Mouse (Mus musculus) limb, embryonic 11.5 days (tissue): Measurements from ENCODE around the gene 4931414P19Rik. TPM values are rescaled to one million over a fixed set of nuclear protein-coding genes. Genes with fewer than 3 reads are reported as not detected.

Source experiments
- ATAC-seq: fragments of 200-750 bp; cut with Nextera tagmentation; 2 replicates; pipeline ENCODE4 v1.8.0; 2017; ENCODE audit warnings: low read depth; ENCODE audit not compliant: insufficient number of reproducible peaks, low FRiP score, low TSS enrichment
- DNase-seq: peaks from one replicate; pipeline ENCODE4 v3.0.0-alpha.2; 2015; ENCODE audit warnings: low spot score
- H3K27ac ChIP-seq: fragments of 300-500 bp; sonication (generic); replicated peaks from 2 replicates; pipeline ENCODE4 v1.5.1; 2014; ENCODE audit warnings: low read depth, mild to moderate bottlenecking, low read length
- H3K27me3 ChIP-seq: fragments of 300-500 bp; sonication (generic); 2 replicates; pipeline ENCODE4 v1.6.1; 2014; ENCODE audit warnings: mild to moderate bottlenecking, low read length, mixed read lengths; ENCODE audit not compliant: control insufficient read depth, insufficient read depth
- H3K36me3 ChIP-seq: fragments of 300-500 bp; sonication (generic); 2 replicates; pipeline ENCODE4 v1.6.1; 2014; ENCODE audit warnings: mild to moderate bottlenecking, low read length, moderate library complexity, mixed read lengths; ENCODE audit not compliant: control insufficient read depth, insufficient read depth
- H3K4me1 ChIP-seq: fragments of 300-500 bp; sonication (generic); 2 replicates; pipeline ENCODE4 v1.6.1; 2014; ENCODE audit warnings: low read length, mixed read lengths; ENCODE audit not compliant: control insufficient read depth, insufficient read depth
- H3K4me2 ChIP-seq: fragments of 300-500 bp; sonication (generic); 2 replicates; pipeline ENCODE4 v1.6.1; 2014; ENCODE audit warnings: low read depth, mild to moderate bottlenecking, moderate library complexity; ENCODE audit not compliant: severe bottlenecking
- H3K4me3 ChIP-seq: fragments of 300-500 bp; sonication (generic); 2 replicates; pipeline ENCODE4 v1.5.1; 2014; ENCODE audit warnings: low read depth, low read length
- H3K9ac ChIP-seq: fragments of 300-500 bp; sonication (generic); 2 replicates; pipeline ENCODE4 v1.6.1; 2014; ENCODE audit warnings: mild to moderate bottlenecking, low read length
- H3K9me3 ChIP-seq: fragments of 300-500 bp; sonication (generic); 2 replicates; pipeline ENCODE4 v1.6.1; 2016; ENCODE audit warnings: low read length; ENCODE audit not compliant: control insufficient read depth
- WGBS: fragments of 180-500 bp; shearing (Covaris S2); extraction: QIAGEN DNeasy Blood & Tissue Kit; methylation state at CpG from one replicate; pipeline ENCODE4 v1.1.7; 2014; 5-methylcytosine and 5-hydroxymethylcytosine counted together
- polyA plus RNA-seq: library from polyadenylated mRNA; unstranded; fragments of >200 nt; fragmentation: Nextera tagmentation; extraction: Ambion mirVana; gene quantifications from 2 replicates; pipeline ENCODE4 v1.2.1, GENCODE M21; 2014

4931414P19Rik gene
- polyA plus RNA-seq = 6.8 and 7.8 TPM in 2 replicates

DNA sequence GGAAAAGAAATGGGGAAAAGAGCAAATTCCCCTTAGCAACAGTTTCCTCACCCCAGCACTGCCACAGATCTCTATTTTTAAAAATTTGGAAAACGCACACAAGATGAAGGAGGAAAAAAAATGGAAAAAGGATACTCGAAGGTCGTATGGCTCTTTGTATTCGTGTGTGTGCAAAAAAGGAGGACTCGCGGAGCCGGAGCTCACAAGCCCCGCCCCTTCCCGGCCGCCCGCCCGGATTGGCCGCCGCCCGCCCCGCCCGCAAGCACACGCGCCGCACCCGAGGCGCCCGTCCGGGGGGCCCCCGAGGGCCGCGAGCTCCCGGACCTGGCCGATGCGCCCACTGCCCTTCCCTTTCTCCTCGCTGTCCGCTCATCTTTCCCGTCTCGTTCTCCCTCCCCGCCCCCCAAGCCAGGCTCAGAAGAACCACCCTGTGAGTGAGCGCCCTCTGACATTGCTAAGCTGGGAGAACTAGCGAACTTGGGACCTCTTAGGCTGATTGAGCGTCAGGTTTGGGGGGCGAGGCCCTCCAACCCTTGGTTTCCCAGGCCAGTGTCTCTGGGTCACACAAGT, at the start of gene 4931414P19Rik:
4931414P19Rik (minus strand) TSS at position 242 of the 570 bp plus-strand sequence.
- Histone ChIP-seq H3K27ac (peak within 1 kb of the TSS; percentile 62; the same call in 1 of the 2 replicates), H3K27me3 (no peaks in the 10 kb centered on the region), H3K4me1 (peaks cover 3% of the 10 kb centered on the region; the same call in 1 of the 2 replicates), H3K9me3 (no peaks in the 10 kb centered on the region), H3K36me3 (no peaks in the 10 kb centered on the region), H3K9ac (peak within 1 kb of the TSS; percentile 66), H3K4me3 (peak within 1 kb of the TSS; percentile 46), H3K4me2 (peak within 1 kb of the TSS; percentile 65)
- ATAC-seq = 0 out of 2 replicates have a peak, but pooled peaks have one; percentile 18
- peak; percentile 81 for DNase-seq
- WGBS = under 1% methylated on average over 39 of the region's 39 CpGs

DNA sequence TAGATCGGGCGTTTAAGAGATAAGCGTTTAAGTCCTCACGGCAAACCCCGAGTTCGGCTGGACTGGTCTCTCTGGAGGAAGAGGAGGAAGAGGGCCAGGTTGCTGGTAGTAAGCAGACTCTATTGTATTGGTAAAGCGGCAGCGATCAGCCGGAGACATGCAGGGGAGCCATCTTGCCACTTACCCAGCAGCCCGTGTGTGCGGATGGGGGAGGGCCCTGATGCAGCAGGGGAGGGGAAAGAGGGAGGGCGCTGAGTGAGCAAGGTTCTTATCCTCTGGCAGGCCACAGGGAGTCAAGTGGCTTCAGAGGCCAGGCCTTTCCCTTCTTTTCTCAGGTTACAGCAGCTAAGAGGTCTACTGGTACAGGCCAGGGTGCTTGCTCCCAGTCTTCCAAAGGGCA, 47.7 kb upstream of the 4931414P19Rik start:
- H3K27ac ChIP-seq = peak overlapping the region; percentile 64; the same call in 1 of the 2 replicates
- 2% methylated on average over 12 of the region's 12 CpGs for WGBS
- H3K36me3 ChIP-seq = peaks cover 22% of the 10 kb centered on the region
- peak overlapping the region; percentile 89 for H3K9ac ChIP-seq
- ATAC-seq (peak; percentile 80), DNase-seq (peak; percentile 95)
- H3K27me3 ChIP-seq = no peaks in the 10 kb centered on the region
- H3K4me2 ChIP-seq = peak overlapping the region; percentile 91
- H3K4me1 ChIP-seq = peaks cover 5% of the 10 kb centered on the region
- no peaks in the 10 kb centered on the region for H3K9me3 ChIP-seq
- peak overlapping the region; percentile 77 for H3K4me3 ChIP-seq

DNA sequence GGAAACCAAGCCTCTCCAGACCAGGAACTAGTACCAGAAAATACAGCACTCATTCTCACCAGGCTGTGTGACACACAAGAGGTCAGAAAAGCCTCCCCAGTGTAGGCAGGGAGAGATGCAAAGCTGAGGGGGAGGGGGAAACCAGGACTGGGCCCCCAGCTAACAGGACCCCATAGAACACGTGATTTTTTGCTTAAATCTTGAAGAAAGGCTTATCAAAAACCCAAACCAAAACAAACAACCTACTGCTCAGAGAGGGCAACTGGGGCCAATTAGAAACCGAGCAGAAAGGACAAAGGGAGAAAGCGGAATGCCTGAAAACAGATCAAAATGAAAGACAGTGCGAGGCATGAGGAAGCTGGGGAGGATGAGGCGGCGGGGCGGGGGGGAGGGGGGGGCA, 47.0 kb upstream of the 4931414P19Rik start:
- peak overlapping the region; percentile 64; the same call in 1 of the 2 replicates for H3K27ac ChIP-seq
- H3K9me3 ChIP-seq = no peaks in the 10 kb centered on the region
- ATAC-seq (no peak), DNase-seq (no peak)
- 1% methylated on average over 7 of the region's 7 CpGs for WGBS
- peak overlapping the region; percentile 77 for H3K4me3 ChIP-seq
- peaks cover 29% of the 10 kb centered on the region for H3K36me3 ChIP-seq
- H3K9ac ChIP-seq = peak overlapping the region; percentile 89
- H3K4me2 ChIP-seq = peak overlapping the region; percentile 91
- peaks cover 5% of the 10 kb centered on the region for H3K4me1 ChIP-seq
- no peaks in the 10 kb centered on the region for H3K27me3 ChIP-seq

DNA sequence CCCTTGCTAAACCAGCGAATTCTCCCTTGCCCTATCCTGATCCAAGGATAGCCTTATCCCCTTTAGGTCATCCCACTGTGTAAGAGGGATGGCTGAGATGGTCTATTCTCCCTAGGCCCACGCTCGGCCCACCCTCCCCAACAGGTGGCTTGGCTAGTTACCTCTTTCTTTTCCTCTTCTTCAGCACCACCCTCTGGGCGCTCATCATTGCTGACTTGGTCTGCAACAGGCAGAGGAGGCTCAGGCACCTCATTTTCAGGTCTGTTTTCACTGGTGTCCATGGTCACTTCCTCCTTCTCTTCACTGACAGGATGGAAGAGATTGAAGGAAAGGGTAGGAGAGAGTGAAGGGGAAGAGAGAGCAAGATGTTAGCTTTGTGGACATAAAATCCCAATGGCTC, 45.8 kb upstream of the 4931414P19Rik start:
- WGBS = 80% methylated on average over 4 of the region's 4 CpGs
- no peak overlapping the region for H3K4me2 ChIP-seq
- no peak overlapping the region for H3K9ac ChIP-seq
- peaks cover 5% of the 10 kb centered on the region for H3K4me1 ChIP-seq
- no peak for ATAC-seq
- no peak overlapping the region for H3K4me3 ChIP-seq
- peaks cover 32% of the 10 kb centered on the region for H3K36me3 ChIP-seq
- H3K9me3 ChIP-seq = no peaks in the 10 kb centered on the region
- no peak for DNase-seq
- no peak overlapping the region for H3K27ac ChIP-seq
- H3K27me3 ChIP-seq = no peaks in the 10 kb centered on the region

DNA sequence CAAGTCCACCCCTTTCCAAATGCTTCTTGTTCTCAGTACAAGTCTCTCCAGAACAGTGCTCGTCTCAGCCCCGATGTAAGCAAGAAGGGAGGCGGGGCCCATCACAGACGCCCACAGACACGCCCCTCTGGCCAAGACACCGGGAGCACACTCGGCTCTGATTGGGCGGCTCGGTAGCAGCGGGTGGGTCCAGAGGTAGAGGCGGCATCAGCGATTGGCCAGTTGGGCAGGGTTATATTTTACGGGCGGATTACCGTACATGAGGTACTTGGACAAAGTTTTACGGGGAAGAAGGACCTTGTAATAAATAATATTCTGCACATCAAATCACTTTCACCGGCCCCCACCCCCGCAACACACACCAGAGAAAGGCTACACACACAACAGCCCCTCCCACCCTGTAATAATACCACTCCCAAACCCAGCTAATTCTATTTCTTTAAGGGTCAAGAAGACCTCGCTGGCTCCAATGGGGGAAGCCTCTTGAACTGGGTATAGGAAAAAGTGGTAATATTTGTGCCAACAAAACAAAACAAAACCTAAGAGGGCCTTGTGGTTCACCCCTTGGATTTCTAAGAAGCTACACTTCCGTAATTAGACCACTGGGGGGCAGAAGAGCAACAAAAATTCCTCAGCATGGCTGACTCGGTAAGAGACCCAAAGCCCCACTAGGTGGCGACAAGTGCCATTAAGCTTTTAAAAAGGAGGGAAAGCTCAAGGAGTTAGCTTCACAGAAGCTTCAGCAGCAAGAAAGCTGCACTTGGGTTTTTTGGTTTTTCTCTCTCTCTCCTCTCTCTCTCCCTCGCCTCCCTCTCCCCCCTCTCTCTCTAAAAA, 45.0 kb upstream of the 4931414P19Rik start:
- WGBS = 69% methylated on average over 23 of the region's 23 CpGs
- Histone ChIP-seq H3K4me1 (peaks cover 5% of the 10 kb centered on the region), H3K4me2 (no peak overlapping the region)

DNA sequence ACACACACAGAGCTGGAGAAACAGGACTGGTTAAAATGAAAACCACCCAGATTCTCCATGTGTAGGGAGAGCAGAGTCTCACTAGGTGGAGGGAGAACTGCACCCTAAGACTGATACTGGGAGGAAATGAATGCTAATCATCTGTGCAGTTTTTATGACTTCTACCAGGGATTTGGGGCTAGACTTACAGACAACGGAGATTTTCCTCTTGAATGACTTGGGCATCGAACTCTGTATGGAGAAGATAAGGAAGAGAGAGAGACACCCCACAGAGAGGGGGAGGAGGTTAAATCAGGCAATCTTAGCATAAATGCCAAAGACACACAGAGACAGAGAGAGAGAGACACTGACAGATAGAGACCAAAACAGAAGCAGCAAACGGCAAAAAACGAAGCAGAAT, 42.1 kb upstream of the 4931414P19Rik start:
- no peak for DNase-seq
- Histone ChIP-seq H3K9ac (no peak overlapping the region), H3K36me3 (peaks cover 58% of the 10 kb centered on the region), H3K4me2 (no peak overlapping the region), H3K9me3 (no peaks in the 10 kb centered on the region), H3K27ac (no peak overlapping the region), H3K4me3 (no peak overlapping the region), H3K27me3 (no peaks in the 10 kb centered on the region), H3K4me1 (no peaks in the 10 kb centered on the region; the same call in 1 of the 2 replicates)
- ATAC-seq = no peak
- 81% methylated on average over 4 of the region's 4 CpGs for WGBS

More for the DNA sequence above, 45.0 kb upstream of the 4931414P19Rik start:
- Histone ChIP-seq H3K9ac (no peak overlapping the region), H3K36me3 (peaks cover 33% of the 10 kb centered on the region), H3K9me3 (no peaks in the 10 kb centered on the region), H3K27ac (no peak overlapping the region), H3K4me3 (no peak overlapping the region), H3K27me3 (no peaks in the 10 kb centered on the region)
- ATAC-seq = peak; percentile 19; the same call in 1 of the 2 replicates
- DNase-seq = peak; percentile 90

DNA sequence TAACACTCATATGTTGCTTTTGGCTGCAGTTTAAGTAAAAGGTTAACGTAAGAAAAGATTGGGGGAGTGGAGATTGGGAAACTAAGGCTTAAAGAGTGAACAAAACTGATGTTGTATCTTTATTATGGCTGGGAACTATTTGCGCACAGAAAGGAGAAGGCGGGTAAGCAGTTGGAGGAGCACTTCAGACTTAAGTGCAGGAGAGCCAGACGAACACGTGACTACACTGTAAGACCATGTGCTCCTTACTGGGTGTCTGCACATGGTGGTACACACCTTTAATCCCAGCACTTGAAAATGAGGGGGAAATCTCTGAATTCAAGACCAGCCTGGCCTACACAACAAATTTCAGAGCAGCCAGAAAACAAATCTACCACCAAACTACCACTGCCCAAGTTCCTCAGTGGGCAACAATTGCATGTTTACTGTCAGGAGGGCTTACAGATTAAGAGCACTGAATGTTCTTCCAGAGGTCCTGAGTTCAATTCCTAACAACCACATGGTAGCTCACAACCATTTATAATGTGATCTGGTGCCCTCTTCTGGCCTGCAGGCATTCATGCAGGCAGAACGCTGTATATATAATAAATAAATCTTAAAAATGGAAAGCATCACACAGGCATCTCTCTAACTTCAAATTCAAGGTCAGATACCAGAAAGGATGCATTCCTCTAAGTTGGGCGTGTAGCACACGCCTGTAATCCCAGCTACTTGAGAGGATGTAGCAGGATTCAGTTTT, 41.3 kb upstream of the 4931414P19Rik start:
- Histone ChIP-seq H3K9ac (no peak overlapping the region), H3K27ac (no peak overlapping the region), H3K27me3 (no peaks in the 10 kb centered on the region), H3K4me3 (no peak overlapping the region), H3K36me3 (peaks cover 63% of the 10 kb centered on the region), H3K4me2 (no peak overlapping the region), H3K4me1 (no peaks in the 10 kb centered on the region; the same call in 1 of the 2 replicates), H3K9me3 (no peaks in the 10 kb centered on the region)
- no peak for ATAC-seq
- no peak for DNase-seq
- 93% methylated on average over 8 of the region's 8 CpGs for WGBS

DNA sequence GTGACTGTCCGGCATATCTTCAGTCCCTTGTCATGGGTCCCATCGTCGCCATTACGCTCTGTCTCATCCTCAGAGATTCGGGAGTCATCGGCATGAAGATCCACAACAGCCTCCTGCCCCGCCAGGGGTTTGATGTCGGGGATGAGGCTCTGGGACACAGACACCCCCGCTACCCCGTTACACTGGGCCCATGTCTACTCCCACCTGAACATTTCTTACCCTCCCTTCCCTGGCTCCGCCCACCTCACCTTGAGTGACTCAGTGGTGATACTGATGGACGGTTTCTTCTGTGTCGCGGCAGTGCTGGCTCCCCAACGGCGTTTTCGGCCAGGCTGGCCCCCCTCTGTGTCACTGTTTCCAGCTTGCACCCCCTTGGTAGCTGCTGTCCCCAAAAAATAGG, 40.7 kb upstream of the 4931414P19Rik start:
- ATAC-seq (no peak), DNase-seq (no peak)
- H3K27ac ChIP-seq = no peak overlapping the region
- no peaks in the 10 kb centered on the region for H3K9me3 ChIP-seq
- no peak overlapping the region for H3K4me3 ChIP-seq
- no peaks in the 10 kb centered on the region for H3K27me3 ChIP-seq
- H3K36me3 ChIP-seq = peaks cover 63% of the 10 kb centered on the region
- H3K4me1 ChIP-seq = no peaks in the 10 kb centered on the region
- H3K9ac ChIP-seq = no peak overlapping the region
- WGBS = 96% methylated on average over 17 of the region's 17 CpGs
- no peak overlapping the region for H3K4me2 ChIP-seq
